Mouse (Mus musculus): ENCODE measurements around the gene Gm16485.

The Gm16485 gene

DNA sequence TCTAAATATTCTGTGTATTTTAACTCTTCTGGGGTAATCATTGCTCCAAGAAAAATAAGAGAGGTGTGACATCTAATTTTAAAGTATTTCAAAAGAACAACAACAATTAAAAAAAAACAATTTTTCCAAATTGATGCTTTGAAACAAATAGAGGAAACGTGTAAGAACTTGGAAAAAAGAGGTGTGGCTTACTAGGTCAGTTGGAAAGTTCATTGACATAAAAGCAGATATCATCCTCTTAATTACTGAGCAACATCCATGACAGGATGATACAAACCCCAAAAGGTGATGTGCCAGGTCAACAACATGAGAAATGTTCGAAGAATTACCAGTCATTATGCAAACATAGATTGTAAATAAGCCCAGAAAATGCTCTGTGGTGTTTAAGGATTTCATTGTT, at the start of gene Gm16485:
Gm16485 (plus strand) TSS at position 301 of the 400 bp plus-strand sequence.
- DNase-seq (ENCODE audit: low spot score in 2 of 2), result no peak

DNA sequence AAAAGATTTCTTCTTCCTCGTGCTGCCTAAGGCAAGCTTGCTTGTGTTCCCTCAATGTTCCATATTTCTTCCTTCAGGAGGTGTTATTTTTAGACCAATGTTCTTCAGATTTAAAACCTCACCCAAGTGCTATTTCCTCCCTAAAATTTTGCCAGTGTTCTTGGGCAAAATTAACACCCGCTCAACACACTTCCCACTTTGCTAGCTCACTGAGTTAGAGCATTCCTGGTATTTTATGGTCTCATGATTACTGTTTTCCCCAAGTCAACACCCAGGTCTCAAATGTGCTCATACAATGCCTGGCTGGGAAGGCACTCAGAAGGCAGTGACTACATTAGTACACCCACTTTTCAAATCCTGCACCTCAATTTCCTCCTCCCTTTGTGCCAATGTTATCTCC, 44.0 kb upstream of the Gm16485 start:
- DNase-seq (ENCODE audit: low spot score in 2 of 2), result no peak

DNA sequence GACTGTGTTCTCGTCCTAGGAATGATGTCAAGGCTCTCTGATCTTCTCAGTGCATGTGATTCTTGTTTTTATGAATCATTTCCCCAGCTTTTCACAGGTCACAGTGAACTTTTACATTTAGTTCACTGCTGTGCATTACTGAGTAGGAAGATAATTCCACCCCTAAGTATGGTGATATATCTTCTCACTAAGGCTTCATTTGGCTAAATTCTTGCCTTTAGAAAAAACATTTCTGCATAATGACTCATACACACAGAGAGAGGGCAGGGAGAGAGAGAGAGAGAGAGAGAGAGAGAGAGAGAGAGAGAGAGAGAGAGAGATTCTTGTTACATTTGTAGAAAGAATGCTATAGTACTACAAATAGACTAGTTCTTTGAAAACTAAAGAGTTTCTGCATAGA, 33.8 kb upstream of the Gm16485 start:
- DNase-seq (ENCODE audit: low spot score in 2 of 2), result no peak

DNA sequence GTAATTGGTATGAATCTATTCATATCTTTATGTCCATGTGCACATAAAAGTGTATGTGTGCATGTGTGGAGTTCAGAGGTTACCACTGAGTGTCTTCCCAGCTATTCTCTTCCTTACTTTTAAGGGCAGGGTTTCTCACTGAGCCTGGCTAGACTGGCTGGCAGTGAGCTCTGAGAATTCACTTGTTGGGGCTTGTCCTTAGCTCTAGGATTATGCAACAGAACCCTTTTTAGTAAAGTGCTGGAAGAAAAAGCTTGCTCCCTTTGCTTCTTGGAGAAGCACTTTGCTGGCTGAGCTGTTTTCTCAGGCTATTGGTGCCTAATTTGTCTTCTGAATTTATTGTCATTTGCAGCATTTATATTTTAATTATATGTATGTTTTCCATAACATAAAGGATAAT, 18.3 kb upstream of the Gm16485 start:
- no peak for DNase-seq (ENCODE audit: low spot score in 2 of 2)

DNA sequence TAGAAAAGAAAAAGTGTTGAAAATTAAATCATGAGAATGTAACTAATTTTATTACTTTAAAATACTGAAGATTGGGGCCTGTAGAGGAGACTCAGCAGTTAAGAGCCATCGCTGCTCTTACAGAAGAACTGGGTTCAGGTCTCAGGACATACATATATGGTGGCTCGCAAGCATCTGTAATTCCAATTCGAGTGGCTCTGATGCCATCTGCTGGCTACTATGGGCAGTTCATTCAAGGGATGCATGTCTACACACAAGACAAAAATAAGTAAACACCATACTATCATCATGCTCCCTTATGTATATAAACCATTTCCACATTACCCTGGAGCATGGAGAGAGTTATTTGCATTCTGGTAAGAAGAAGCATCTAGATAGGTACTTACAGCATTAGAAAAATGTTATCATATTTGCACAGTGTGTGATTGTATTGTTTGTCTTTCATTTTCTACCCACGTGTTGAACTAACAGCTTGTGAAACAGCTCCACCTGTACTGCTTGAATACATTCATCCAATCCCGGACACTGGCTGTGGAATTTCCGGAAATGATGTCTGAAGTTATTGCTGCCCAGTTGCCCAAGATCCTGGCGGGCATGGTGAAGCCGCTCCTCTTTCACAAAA, 7.0 kb upstream of the Gm16485 start:
- peak; percentile 7 to 19 for DNase-seq (ENCODE audit: low spot score in 2 of 2)

DNA sequence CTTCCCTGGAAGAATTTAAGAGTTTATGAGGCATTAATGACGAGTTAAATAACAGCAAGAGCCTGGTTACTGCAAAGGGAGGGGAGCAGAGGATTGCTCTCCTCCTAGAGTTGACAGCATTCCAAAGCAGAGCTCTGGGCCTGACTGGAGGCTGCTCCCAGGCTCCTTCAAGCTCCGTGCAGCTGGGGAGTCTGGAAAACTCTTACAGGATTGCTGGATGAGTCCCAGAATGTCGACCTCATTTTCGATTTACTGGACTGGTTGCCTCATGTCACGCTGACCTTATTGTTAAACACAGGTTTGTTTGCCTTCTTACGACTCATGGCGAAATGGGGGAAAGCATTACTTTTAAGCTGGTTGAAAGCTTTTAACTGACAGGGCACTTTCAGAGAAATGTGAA, 1.4 kb upstream of the Gm16485 start:
- DNase-seq (ENCODE audit: low spot score in 2 of 2), result peak; percentile 9 to 33

DNA sequence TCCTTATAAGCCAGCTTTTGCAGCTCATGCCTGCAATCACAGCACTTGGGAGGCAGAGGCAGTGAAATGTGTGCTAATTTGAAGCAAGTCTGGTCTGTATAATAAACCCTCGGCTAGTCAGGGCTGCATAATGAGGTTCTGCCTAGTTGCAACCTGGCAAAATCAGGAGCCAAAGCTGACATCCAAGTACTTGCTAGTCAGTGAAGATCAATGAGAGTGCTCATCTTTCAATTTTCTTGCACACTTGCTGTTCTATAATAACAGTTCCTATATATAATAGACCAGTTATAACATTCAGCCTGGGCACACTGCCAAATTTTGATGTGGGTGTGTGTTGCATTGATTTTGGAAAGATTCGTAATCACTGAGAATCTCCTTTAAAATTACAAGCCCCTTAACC, 6.2 kb downstream of the Gm16485 start:
- no peak for DNase-seq (ENCODE audit: low spot score in 2 of 2)

DNA sequence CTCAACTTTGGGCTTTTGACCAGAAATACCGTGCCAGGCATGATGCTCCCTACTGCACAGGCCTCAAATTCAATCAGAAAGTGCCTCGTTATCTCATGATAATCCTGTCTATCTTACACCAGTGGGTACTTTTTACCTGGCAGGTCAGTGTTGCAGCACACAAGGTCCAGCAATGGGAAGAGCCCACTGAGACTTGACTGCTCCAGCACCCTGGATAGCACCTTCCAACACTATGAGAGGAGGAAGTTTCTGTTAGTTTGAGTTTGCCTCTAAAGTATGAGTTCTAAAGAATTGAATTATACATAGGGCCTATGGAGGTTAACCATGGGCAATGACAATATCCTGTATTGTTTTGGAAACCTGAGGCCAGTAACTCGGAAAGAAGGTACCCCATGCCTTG, 10.7 kb downstream of the Gm16485 start:
- no peak for DNase-seq (ENCODE audit: low spot score in 2 of 2)

DNA sequence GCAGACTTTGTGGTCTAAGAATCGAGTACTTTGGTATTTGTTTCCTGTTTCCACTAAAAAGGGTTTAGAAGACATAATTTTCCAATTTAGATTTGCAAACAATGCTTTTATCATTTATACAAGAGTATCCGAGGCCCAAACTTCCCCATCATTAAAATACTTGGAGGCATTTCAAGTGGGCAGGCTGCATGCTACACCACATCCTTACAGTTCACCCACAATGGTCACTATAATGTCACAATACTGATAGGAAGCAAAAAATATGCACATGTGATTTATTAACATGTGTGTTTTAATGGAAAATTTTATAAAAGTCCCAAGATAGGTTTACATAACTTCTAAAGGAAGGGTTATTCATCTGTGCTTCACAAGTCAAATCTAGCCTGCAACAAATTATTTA, 24.9 kb downstream of the Gm16485 start:
- no peak for DNase-seq (ENCODE audit: low spot score in 2 of 2)

DNA sequence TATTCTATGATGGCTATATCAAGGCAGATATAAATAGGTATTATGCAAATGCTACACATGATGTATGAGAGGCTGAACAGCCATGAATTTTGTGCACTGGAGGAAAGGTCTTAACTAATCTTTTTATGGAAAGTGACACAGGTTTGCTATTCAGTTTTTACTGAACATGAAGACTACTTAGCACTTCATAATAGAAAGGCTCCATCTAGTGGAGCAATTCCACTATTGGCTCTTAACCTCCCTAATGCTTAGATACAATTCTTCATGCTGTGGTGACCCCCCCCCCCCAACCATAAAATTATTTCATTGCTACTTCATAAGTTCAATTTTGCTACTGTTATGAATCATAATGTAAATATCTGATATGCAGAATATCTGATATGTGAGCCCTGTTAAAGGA, 29.6 kb downstream of the Gm16485 start:
- no peak for DNase-seq (ENCODE audit: low spot score in 2 of 2)

DNA sequence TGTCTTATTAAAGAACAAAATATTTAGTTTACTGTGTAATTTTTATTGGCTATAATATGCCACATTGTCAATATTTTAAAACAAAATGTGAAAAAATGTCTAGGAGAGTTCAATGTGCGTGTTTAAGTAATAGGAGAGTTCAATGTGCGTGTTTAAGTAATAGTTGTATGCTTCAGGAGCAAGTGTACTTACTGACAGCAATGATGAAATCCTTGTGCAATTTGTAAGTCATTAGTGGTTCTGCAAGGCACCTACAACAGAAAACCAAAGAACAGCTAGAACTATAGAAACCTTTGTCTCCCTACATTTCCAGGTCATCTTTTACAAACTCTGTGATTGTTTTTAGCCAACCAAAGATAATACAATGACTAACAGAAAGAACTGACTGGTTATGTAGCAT, 43.5 kb downstream of the Gm16485 start:
- DNase-seq (ENCODE audit: low spot score in 2 of 2), result no peak

All from urinary bladder, postnatal 36 days (tissue).